ENCODE assay signal across 8 mouse cellular contexts in the genomic region with DNA sequence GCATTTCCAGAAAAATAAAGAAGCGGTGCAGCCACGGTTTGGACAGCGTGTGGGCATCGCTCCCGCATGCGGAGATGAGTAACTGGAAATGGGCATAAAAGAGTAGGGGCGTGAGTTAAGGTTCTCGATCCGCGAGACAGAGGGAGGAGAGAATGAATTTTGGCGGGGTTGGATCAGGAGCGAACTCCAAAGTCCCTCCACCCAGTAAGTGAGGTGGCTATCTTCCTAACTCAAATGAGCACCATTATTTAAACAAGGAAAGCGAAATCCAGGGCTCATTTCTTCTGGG. TPM values are rescaled to one million over a fixed set of nuclear protein-coding genes. Genes with fewer than 3 reads are reported as not detected.
A peak's percentile ranks its signal among the peaks of the same experiment; 100 is the strongest.
DNase-seq lines count a peak whose midpoint lies in the region; ATAC-seq lines count a peak whose summit lies in the region.

No protein-coding gene starts in this region.

- H3K4me3 ChIP-seq in heart, embryonic 16.5 days (ENCODE audit: low read length), result peak overlapping the region; percentile 59
- peak overlapping the region; percentile 83 for H3K4me3 ChIP-seq in embryonic facial prominence, embryonic 10.5 days
- peak overlapping the region; percentile 86 for H3K4me3 ChIP-seq in hindbrain, embryonic 13.5 days
- peak overlapping the region; percentile 77 for H3K4me3 ChIP-seq in midbrain, embryonic 11.5 days (ENCODE audit: low read depth, low read length)

- no peak for DNase-seq in heart, postnatal 4 days
- peak; percentile 35 for DNase-seq in embryonic facial prominence, embryonic 10.5 days (ENCODE audit: low spot score)
- no peak for DNase-seq in midbrain, embryonic 11.5 days (ENCODE audit: low spot score, missing footprints)
- DNase-seq in ovary, adult 18-20 months (ENCODE audit: low spot score), result no peak
- DNase-seq in urinary bladder, postnatal 10 days (ENCODE audit: low spot score), result no peak
- DNase-seq in lung, postnatal 4 days, result no peak

- no peak for ATAC-seq in heart, embryonic 16.5 days (replicated peaks; ENCODE audit: extremely low read depth, insufficient read depth, low FRiP score)
- ATAC-seq in hindbrain, embryonic 13.5 days (ENCODE audit: low FRiP score), result no peak
- no peak for ATAC-seq in midbrain, embryonic 11.5 days (ENCODE audit: low FRiP score)

- H3K36me3 ChIP-seq in heart, embryonic 16.5 days (ENCODE audit: control insufficient read depth, insufficient read depth), result 0 out of 2 replicates have a peak, but pooled peaks cover 6% of the 10 kb centered on the region
- peaks cover 16% of the 10 kb centered on the region for H3K36me3 ChIP-seq in embryonic facial prominence, embryonic 10.5 days (replicated peaks)
- H3K36me3 ChIP-seq in hindbrain, embryonic 13.5 days, result no peaks in the 10 kb centered on the region
- H3K36me3 ChIP-seq in midbrain, embryonic 11.5 days (ENCODE audit: control insufficient read depth, insufficient read depth, low read length), result no peaks in the 10 kb centered on the region

- H3K4me2 ChIP-seq in heart, embryonic 16.5 days (ENCODE audit: low read depth, low read length), result peak overlapping the region; percentile 65
- H3K4me2 ChIP-seq in hindbrain, embryonic 13.5 days, result peak overlapping the region; percentile 85
- H3K4me2 ChIP-seq in midbrain, embryonic 11.5 days, result peak overlapping the region; percentile 88

- peak overlapping the region; percentile 75 for H3K9ac ChIP-seq in heart, embryonic 16.5 days (ENCODE audit: low read length)
- peak overlapping the region; percentile 99 for H3K9ac ChIP-seq in hindbrain, embryonic 13.5 days
- peak overlapping the region; percentile 93 for H3K9ac ChIP-seq in midbrain, embryonic 11.5 days (ENCODE audit: low read length)

- WGBS in heart, embryonic 16.5 days, result 5% methylated on average over 13 of the region's 13 CpGs
- WGBS in embryonic facial prominence, embryonic 10.5 days, result 3% methylated on average over 13 of the region's 13 CpGs
- 7% methylated on average over 13 of the region's 13 CpGs for WGBS in hindbrain, embryonic 13.5 days
- 1% methylated on average over 13 of the region's 13 CpGs for WGBS in midbrain, embryonic 11.5 days

- H3K9me3 ChIP-seq in heart, embryonic 16.5 days (replicated peaks; ENCODE audit: control insufficient read depth, low read length), result no peaks in the 10 kb centered on the region
- no peaks in the 10 kb centered on the region for H3K9me3 ChIP-seq in embryonic facial prominence, embryonic 10.5 days
- H3K9me3 ChIP-seq in hindbrain, embryonic 13.5 days, result no peaks in the 10 kb centered on the region
- no peaks in the 10 kb centered on the region for H3K9me3 ChIP-seq in midbrain, embryonic 11.5 days (ENCODE audit: control insufficient read depth, low read length)

- peaks cover 3% of the 10 kb centered on the region for H3K4me1 ChIP-seq in heart, embryonic 16.5 days (ENCODE audit: control insufficient read depth, insufficient read depth, low read length)
- peaks cover 56% of the 10 kb centered on the region for H3K4me1 ChIP-seq in embryonic facial prominence, embryonic 10.5 days
- peaks cover 45% of the 10 kb centered on the region for H3K4me1 ChIP-seq in hindbrain, embryonic 13.5 days (replicated peaks)
- H3K4me1 ChIP-seq in midbrain, embryonic 11.5 days (ENCODE audit: control insufficient read depth, insufficient read depth, low read length), result peaks cover 13% of the 10 kb centered on the region; the same call in 1 of the 2 replicates

- H3K27ac ChIP-seq in heart, embryonic 16.5 days (ENCODE audit: low read length), result peak overlapping the region; percentile 73; the same call in 1 of the 2 replicates
- peak overlapping the region; percentile 98 for H3K27ac ChIP-seq in embryonic facial prominence, embryonic 10.5 days (replicated peaks)
- peak overlapping the region; percentile 99 for H3K27ac ChIP-seq in hindbrain, embryonic 13.5 days
- no peak overlapping the region for H3K27ac ChIP-seq in midbrain, embryonic 11.5 days (ENCODE audit: low read depth, low read length)

- H3K27me3 ChIP-seq in heart, embryonic 16.5 days (ENCODE audit: control insufficient read depth, insufficient read depth, low read length), result 0 out of 2 replicates have a peak, but pooled peaks cover 3% of the 10 kb centered on the region
- peaks cover 42% of the 10 kb centered on the region for H3K27me3 ChIP-seq in embryonic facial prominence, embryonic 10.5 days (replicated peaks; ENCODE audit: low read depth, poor library complexity, severe bottlenecking)
- 0 out of 2 replicates have a peak, but pooled peaks cover 5% of the 10 kb centered on the region for H3K27me3 ChIP-seq in hindbrain, embryonic 13.5 days
- H3K27me3 ChIP-seq in midbrain, embryonic 11.5 days (ENCODE audit: control insufficient read depth, insufficient read depth, low read length), result no peaks in the 10 kb centered on the region; the same call in 1 of the 2 replicates

RNA-seq across cellular contexts. Expression of a gene that starts 2.6 kb away (rescaled TPM):
- polyA plus RNA-seq in heart, embryonic 16.5 days (2015; fragmentation: Nextera tagmentation; extraction: Ambion mirVana), result 33.9 and 38.8 TPM in 2 replicates
- 10 to 100 TPM; 24.9 to 27.7 TPM for total RNA-seq in heart, postnatal 4 days (2021)
- polyA plus RNA-seq in embryonic facial prominence, embryonic 10.5 days (2016; fragmentation: Nextera tagmentation; extraction: Ambion mirVana), result 91.9 and 92.9 TPM in 2 replicates
- polyA plus RNA-seq in hindbrain, embryonic 13.5 days (2015; fragmentation: Nextera tagmentation; extraction: Ambion mirVana), result 144 and 147 TPM in 2 replicates
- 43.7 and 43.9 TPM in 2 replicates for polyA plus RNA-seq in midbrain, embryonic 11.5 days (2014; fragmentation: Nextera tagmentation; extraction: Ambion mirVana)
